Mouse (Mus musculus) kidney, embryonic 16.5 days (tissue): Measurements from ENCODE around the gene Gm10577. TPM values are rescaled to one million over a fixed set of nuclear protein-coding genes. Genes with fewer than 3 reads are reported as not detected.

Source experiments
- ATAC-seq: fragments of 200-750 bp; cut with Nextera tagmentation; 2 replicates; pipeline ENCODE4 v1.8.0; 2017; ENCODE audit warnings: moderate TSS enrichment; ENCODE audit not compliant: low FRiP score, low TSS enrichment
- H3K27ac ChIP-seq: fragments of 300-500 bp; sonication (generic); 2 replicates; pipeline ENCODE4 v1.5.1; 2014; ENCODE audit warnings: low read length
- H3K27me3 ChIP-seq: fragments of 300-500 bp; sonication (generic); 2 replicates; pipeline ENCODE4 v1.6.1; 2014; ENCODE audit warnings: low read length, control low read depth, mixed read lengths; ENCODE audit not compliant: insufficient read depth
- H3K36me3 ChIP-seq: fragments of 300-500 bp; sonication (generic); 2 replicates; pipeline ENCODE4 v1.6.1; 2014; ENCODE audit warnings: low read length, control low read depth, mixed read lengths; ENCODE audit not compliant: insufficient read depth
- H3K4me1 ChIP-seq: fragments of 300-500 bp; sonication (generic); 2 replicates; pipeline ENCODE4 v1.6.1; 2014; ENCODE audit warnings: low read length, control low read depth, mixed read lengths; ENCODE audit not compliant: insufficient read depth
- H3K4me2 ChIP-seq: fragments of 300-500 bp; sonication (generic); replicated peaks from 2 replicates; pipeline ENCODE4 v1.6.1; 2014; ENCODE audit warnings: low read depth, low read length
- H3K4me3 ChIP-seq: fragments of 300-500 bp; sonication (generic); 2 replicates; pipeline ENCODE4 v1.5.1; 2014; ENCODE audit warnings: mild to moderate bottlenecking, low read length
- H3K9ac ChIP-seq: fragments of 300-500 bp; sonication (generic); replicated peaks from 2 replicates; pipeline ENCODE4 v1.6.1; 2014; ENCODE audit warnings: low read length
- H3K9me3 ChIP-seq: fragments of 300-500 bp; sonication (generic); 2 replicates; pipeline ENCODE4 v1.6.1; 2016; ENCODE audit warnings: low read length, control low read depth
- WGBS: fragments of 180-500 bp; shearing (Covaris S2); extraction: QIAGEN DNeasy Blood & Tissue Kit; methylation state at CpG from one replicate; pipeline ENCODE4 v1.1.7; 2014; 5-methylcytosine and 5-hydroxymethylcytosine counted together
- polyA plus RNA-seq: library from polyadenylated mRNA; unstranded; fragments of >200 nt; fragmentation: Nextera tagmentation; extraction: Ambion mirVana; gene quantifications from 2 replicates; pipeline ENCODE4 v1.2.1, GENCODE M21; 2015

Gm10577 gene
- not detected in 2 replicates for polyA plus RNA-seq

- peaks cover 13% of the 10 kb centered on the region for H3K9me3 ChIP-seq
These were observed at the start of gene Gm10577 for GRCm38 (mm10) chr4:101020596-101020995. Gene Gm10577 (minus strand): TSS chr4:101020696.

GRCm38 (mm10) chr4:101069154-101069971, 48.9 kb upstream of the Gm10577 start:
- under 1% methylated on average over 54 of the region's 55 CpGs for WGBS

More at GRCm38 (mm10) chr4:101020596-101020995, at the start of gene Gm10577:
- Histone ChIP-seq H3K4me1 (no peaks in the 10 kb centered on the region), H3K27ac (no peak within 1 kb of the TSS), H3K4me3 (no peak within 1 kb of the TSS), H3K4me2 (no peak within 1 kb of the TSS), H3K36me3 (no peaks in the 10 kb centered on the region), H3K27me3 (no peaks in the 10 kb centered on the region), H3K9ac (no peak within 1 kb of the TSS)
- WGBS: 74% methylated on average over 4 of the region's 4 CpGs
- ATAC-seq: no peak

GRCm38 (mm10) chr4:101068786-101069153, 48.3 kb upstream of the Gm10577 start, which contains the start of gene Raver2:
Gene Raver2 (plus strand): TSS chr4:101068983.
- H3K9me3 ChIP-seq: no peaks in the 10 kb centered on the region
- H3K27me3 ChIP-seq: no peaks in the 10 kb centered on the region
- peak within 1 kb of the TSS; percentile 31 for H3K27ac ChIP-seq
- H3K36me3 ChIP-seq: no peaks in the 10 kb centered on the region
- peak; percentile 86 for ATAC-seq
- H3K4me3 ChIP-seq: peak within 1 kb of the TSS; percentile 82
- H3K4me1 ChIP-seq: peaks cover 5% of the 10 kb centered on the region; the same call in 1 of the 2 replicates
- H3K9ac ChIP-seq: peak within 1 kb of the TSS; percentile 86
- 2% methylated on average over 33 of the region's 54 CpGs for WGBS
- peak within 1 kb of the TSS; percentile 98 for H3K4me2 ChIP-seq

More at GRCm38 (mm10) chr4:101069154-101069971, 48.9 kb upstream of the Gm10577 start:
- H3K4me1 ChIP-seq: peaks cover 5% of the 10 kb centered on the region; the same call in 1 of the 2 replicates
- peak overlapping the region; percentile 31 for H3K27ac ChIP-seq
- peak; percentile 57 for ATAC-seq
- H3K27me3 ChIP-seq: no peaks in the 10 kb centered on the region
- H3K4me3 ChIP-seq: peak overlapping the region; percentile 82
- no peaks in the 10 kb centered on the region for H3K36me3 ChIP-seq
- peak overlapping the region; percentile 86 for H3K9ac ChIP-seq
- H3K9me3 ChIP-seq: no peaks in the 10 kb centered on the region
- H3K4me2 ChIP-seq: peak overlapping the region; percentile 98

- Histone ChIP-seq H3K27me3 (no peaks in the 10 kb centered on the region), H3K4me1 (peaks cover 5% of the 10 kb centered on the region; the same call in 1 of the 2 replicates), H3K9ac (no peak overlapping the region), H3K4me3 (no peak overlapping the region), H3K27ac (no peak overlapping the region), H3K4me2 (no peak overlapping the region), H3K9me3 (peaks cover 2% of the 10 kb centered on the region; the same call in 1 of the 2 replicates), H3K36me3 (no peaks in the 10 kb centered on the region)
- ATAC-seq: no peak
- WGBS: 44% methylated on average over 5 of the region's 5 CpGs
These were observed 45.9 kb upstream of the Gm10577 start for GRCm38 (mm10) chr4:101066401-101066800.

- Histone ChIP-seq H3K27me3 (no peaks in the 10 kb centered on the region), H3K27ac (no peak overlapping the region), H3K4me2 (no peak overlapping the region), H3K4me1 (no peaks in the 10 kb centered on the region), H3K9me3 (peaks cover 3% of the 10 kb centered on the region; the same call in 1 of the 2 replicates), H3K4me3 (no peak overlapping the region), H3K9ac (no peak overlapping the region), H3K36me3 (no peaks in the 10 kb centered on the region)
- ATAC-seq: no peak; the same call in 1 of the 2 replicates
- 69% methylated on average over 2 of the region's 2 CpGs for WGBS
These were observed 41.6 kb upstream of the Gm10577 start for GRCm38 (mm10) chr4:101062146-101062545.

GRCm38 (mm10) chr4:101046576-101046975, 26.1 kb upstream of the Gm10577 start:
- Histone ChIP-seq H3K36me3 (no peaks in the 10 kb centered on the region), H3K4me2 (no peak overlapping the region), H3K4me1 (no peaks in the 10 kb centered on the region), H3K9me3 (no peaks in the 10 kb centered on the region), H3K27ac (no peak overlapping the region), H3K9ac (no peak overlapping the region), H3K4me3 (no peak overlapping the region), H3K27me3 (no peaks in the 10 kb centered on the region)
- ATAC-seq: no peak
- 57% methylated on average over 4 of the region's 4 CpGs for WGBS

GRCm38 (mm10) chr4:101044149-101044548, 23.7 kb upstream of the Gm10577 start:
- Histone ChIP-seq H3K27ac (no peak overlapping the region), H3K4me1 (no peaks in the 10 kb centered on the region)
- no peak for ATAC-seq

GRCm38 (mm10) chr4:101043691-101044090, 23.2 kb upstream of the Gm10577 start:
- no peaks in the 10 kb centered on the region for H3K36me3 ChIP-seq
- no peaks in the 10 kb centered on the region for H3K27me3 ChIP-seq
- H3K4me1 ChIP-seq: no peaks in the 10 kb centered on the region
- H3K9me3 ChIP-seq: no peaks in the 10 kb centered on the region
- H3K27ac ChIP-seq: no peak overlapping the region
- ATAC-seq: no peak
- no peak overlapping the region for H3K4me3 ChIP-seq
- H3K4me2 ChIP-seq: no peak overlapping the region
- H3K9ac ChIP-seq: no peak overlapping the region
- WGBS: 59% methylated on average over 2 of the region's 2 CpGs

More at GRCm38 (mm10) chr4:101044149-101044548, 23.7 kb upstream of the Gm10577 start:
- Histone ChIP-seq H3K4me3 (no peak overlapping the region), H3K4me2 (no peak overlapping the region), H3K36me3 (no peaks in the 10 kb centered on the region), H3K9me3 (no peaks in the 10 kb centered on the region), H3K27me3 (no peaks in the 10 kb centered on the region), H3K9ac (no peak overlapping the region)

- H3K9ac ChIP-seq: no peak overlapping the region
- 47% methylated on average over 7 of the region's 7 CpGs for WGBS
These were observed 16.7 kb upstream of the Gm10577 start for GRCm38 (mm10) chr4:101037156-101037555.

GRCm38 (mm10) chr4:101035131-101035530, 14.6 kb upstream of the Gm10577 start:
- Histone ChIP-seq H3K4me1 (no peaks in the 10 kb centered on the region), H3K4me2 (no peak overlapping the region), H3K9me3 (no peaks in the 10 kb centered on the region), H3K9ac (no peak overlapping the region), H3K36me3 (no peaks in the 10 kb centered on the region), H3K27ac (no peak overlapping the region), H3K27me3 (no peaks in the 10 kb centered on the region), H3K4me3 (no peak overlapping the region)
- no peak for ATAC-seq
- WGBS: 80% methylated on average over 5 of the region's 5 CpGs

More at GRCm38 (mm10) chr4:101037156-101037555, 16.7 kb upstream of the Gm10577 start:
- no peak overlapping the region for H3K4me3 ChIP-seq
- no peak for ATAC-seq
- H3K4me1 ChIP-seq: no peaks in the 10 kb centered on the region
- H3K27ac ChIP-seq: no peak overlapping the region
- no peaks in the 10 kb centered on the region for H3K9me3 ChIP-seq
- no peak overlapping the region for H3K4me2 ChIP-seq
- no peaks in the 10 kb centered on the region for H3K36me3 ChIP-seq
- H3K27me3 ChIP-seq: no peaks in the 10 kb centered on the region
